Mouse (Mus musculus): ENCODE measurements around the gene Fggy.

Gene Fggy

DNA sequence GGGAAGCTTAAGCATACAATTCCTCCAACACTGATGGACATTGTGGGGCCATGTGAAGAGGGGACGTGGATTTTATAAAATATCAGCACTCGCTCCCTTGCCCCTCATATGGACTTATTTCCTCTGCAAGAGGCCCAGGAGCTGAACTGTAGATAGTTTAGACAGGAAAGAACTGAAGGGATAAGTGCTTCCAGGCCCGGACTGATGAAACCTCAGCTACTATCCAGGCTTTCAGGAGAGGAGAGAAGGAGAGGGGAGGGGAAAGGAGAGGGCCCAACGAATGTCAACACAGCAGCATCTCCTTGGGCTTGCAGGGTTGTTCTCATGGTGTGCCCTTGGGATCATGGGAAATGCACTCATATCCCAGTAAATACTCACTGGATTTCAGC is 96.6 kb downstream of the Fggy start:
- no peak for DNase-seq (ENCODE audit: inconsistent age in 2 of 2, low spot score in 1 of 2)

DNA sequence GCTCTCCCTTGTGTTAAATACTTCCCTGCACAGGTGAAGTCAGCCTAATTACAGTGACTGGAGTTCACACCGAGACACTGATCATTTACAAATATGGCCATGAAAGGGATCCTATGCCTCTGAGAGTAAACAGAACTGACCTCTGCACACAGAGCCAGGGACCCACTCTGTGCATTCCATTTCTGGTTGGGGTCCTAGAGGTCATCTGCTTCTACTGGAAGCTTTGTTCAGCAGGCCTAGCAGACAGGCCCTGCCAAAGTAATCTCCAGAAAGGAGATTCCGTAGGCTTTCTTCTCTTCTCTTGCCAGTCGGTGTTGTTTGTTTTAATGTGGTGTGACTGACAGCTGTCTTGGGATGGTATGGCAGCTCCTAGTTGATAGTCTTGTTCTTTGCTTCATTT is 101.7 kb downstream of the Fggy start:
- no peak for DNase-seq (ENCODE audit: inconsistent age in 2 of 2, low spot score in 1 of 2)

DNA sequence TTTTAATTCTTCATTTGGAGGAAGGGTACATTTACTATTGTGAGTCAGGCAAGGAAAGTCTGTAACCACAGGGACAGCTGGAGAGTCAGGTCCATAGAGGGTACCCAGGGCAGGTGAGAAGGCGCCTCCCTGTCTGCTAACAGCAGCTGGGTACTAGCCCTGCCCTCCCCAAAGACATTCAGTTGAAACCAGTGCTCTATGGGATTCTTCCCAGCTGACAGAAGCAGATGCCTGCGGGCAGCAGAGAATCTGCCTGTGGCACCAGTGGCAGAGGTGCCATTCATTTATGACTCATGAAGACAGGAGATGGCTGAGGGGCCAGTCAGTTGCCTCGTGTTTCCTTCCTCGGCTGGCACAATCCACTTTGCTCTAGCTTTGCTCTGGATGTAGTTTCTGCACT is 106.3 kb downstream of the Fggy start:
- DNase-seq (ENCODE audit: inconsistent age in 2 of 2, low spot score in 1 of 2) = no peak

DNA sequence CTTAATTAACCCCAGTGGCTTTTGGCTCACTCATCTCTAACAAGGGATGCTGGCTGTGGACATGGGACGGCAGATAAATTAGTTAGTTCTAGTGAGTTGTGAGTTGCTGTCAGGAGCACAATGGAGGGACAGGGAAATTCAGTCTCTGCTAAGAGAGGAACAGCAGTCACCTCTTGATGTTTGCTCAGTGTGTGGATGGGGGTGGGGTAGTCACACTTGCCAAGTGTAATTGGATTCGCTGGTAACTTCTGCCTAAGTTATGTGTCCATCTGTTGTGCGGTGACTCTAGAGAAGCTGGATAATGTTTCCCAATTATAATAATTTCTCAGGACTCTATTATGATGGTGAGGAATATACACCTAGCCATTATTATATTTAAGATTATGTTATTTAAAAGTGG is 107.0 kb downstream of the Fggy start:
- DNase-seq (ENCODE audit: inconsistent age in 2 of 2, low spot score in 1 of 2) = no peak

DNA sequence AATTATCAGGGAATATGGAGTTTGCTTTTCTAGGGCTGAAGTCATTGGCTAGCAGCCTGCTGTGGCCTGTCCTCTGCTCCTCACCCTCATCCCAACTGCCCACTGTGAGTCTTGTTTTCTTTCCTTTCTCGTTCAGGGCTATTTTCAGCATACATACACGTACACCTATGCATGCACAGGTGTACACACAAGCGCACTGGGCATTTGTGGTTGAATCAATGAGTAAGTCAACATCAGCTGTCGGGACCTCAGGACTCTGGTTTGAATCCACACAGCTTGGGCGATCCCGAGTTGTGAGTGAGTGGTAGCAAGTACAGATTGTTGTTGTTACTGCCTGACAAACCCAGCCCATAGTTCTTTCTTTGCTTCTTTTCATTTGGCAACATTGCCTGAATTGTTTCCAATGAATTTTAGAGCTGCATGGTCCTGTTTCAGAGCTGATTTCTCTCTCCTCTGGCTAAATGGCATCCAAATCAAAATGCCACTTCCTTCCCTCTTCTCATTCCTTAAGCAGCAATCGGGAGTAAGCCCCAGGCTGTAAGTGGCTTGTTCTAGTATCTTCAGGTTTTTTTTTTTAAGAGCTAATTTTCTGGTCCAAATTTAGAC is 109.1 kb downstream of the Fggy start:
- no peak for DNase-seq (ENCODE audit: inconsistent age in 2 of 2, low spot score in 1 of 2)

DNA sequence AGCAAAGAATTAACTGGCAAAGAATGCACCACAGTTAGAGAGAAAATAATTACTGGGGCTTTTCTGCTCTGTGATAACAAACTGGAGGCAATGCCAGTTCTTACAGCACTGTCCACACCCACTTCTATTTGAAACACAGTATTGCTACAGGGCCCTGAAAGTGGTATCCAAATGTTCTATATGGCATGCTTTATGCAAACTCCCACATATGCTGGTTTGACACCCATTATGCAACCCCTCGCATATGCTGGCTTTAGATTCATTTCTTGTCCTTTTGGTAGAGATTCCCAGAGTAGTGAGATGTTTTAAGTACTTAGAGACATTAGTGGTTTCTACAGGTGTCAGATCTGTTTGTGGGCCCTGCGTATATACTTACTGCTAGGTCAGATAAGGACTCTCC is 109.6 kb downstream of the Fggy start:
- no peak for DNase-seq (ENCODE audit: inconsistent age in 2 of 2, low spot score in 1 of 2)

DNA sequence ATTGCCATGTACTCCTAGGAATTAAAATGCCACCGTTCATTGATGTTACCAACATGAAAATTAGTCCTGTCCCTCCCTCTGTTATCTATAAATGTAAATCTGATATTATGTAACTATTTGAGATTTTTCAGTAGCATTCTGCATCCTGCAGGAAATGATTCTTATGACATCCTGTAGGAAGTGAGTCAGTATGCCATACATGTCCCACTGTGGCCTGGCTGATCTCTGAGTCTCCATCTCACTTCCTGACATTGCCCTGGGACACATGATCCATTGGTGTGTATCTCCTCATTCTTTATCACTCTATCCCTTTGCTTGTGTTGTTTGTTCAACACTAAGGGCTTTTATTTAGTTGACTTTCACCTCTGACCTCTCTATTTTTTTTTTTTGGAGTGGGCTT is 110.3 kb downstream of the Fggy start:
- no peak for DNase-seq (ENCODE audit: inconsistent age in 2 of 2, low spot score in 1 of 2)

DNA sequence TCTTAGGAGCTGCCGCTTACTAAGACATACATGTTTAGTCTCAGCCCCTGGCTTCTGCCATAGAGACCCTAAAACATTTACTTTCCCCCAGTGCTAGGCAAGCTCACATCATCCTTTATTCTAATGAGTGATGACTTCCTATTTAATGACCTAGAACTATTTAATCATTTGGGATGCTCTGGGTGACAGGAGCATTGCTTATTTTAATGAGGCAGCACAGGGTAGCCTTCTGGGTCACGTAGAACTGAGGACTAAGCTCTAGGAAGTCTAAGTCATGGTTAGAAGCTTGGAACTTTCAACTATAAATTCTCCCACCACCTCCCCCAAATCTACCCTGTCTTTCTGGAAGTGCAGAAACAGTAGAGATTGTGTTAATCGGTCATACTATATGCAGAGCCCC is 111.2 kb downstream of the Fggy start:
- no peak for DNase-seq (ENCODE audit: inconsistent age in 2 of 2, low spot score in 1 of 2)

DNA sequence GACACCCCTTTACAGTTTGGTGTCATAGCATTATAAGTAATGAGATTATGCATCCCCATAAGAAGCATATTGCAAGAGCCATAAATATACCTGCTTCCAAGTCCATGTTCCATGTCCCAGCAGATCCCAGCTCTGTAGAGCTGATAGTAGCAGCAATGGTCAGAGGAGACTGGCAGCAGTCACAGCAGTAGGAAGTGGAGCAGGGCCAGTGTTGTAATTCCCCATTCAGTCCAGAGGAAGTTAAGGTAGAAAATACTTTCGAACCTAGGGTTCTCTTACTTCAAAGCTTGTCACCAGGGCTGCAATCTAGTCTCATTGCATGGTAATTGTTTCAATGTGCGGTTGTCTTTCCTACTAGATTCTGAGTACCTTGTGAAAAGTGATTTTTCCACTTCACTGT is 112.0 kb downstream of the Fggy start:
- no peak for DNase-seq (ENCODE audit: inconsistent age in 2 of 2, low spot score in 1 of 2)

DNA sequence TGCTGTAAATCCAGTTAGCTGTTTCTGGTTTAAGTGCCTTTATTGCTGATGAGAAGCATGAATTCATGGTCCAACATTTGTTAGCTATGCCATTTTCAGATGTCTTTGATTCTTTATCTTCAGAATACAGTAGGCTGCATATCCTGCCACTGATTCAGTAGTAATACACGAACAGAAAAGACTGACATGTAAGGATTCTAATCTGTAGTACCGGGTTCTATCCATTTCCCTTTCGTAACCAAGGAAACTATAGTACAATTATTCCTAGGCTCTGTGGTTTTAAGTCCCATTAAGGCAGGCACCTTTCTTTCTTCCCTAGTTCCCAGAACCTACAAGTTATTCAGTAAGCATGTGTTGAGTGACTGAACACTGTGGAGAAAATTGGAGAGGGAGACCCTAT is 113.3 kb downstream of the Fggy start:
- DNase-seq (ENCODE audit: inconsistent age in 2 of 2, low spot score in 1 of 2) = no peak

DNA sequence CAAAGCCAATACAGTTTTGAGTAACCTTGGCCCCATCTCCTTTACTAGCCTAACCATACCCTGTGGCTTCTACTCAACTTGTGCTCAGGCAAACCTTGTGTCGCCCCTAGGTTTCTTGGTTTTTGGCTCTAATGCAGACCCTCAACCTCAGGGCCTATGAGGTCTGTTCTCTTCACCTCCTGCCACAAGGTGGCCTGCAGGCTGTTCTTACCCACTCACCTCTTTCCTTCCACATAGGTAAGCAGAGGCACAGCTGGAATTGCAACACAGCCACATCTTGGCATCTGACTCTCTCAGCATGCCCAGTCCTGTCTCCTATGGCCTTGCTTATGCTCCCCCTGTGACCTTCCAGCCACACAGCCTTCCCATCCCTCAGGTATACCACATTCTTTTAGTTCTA is 114.7 kb downstream of the Fggy start:
- DNase-seq (ENCODE audit: inconsistent age in 2 of 2, low spot score in 1 of 2) = no peak

DNA sequence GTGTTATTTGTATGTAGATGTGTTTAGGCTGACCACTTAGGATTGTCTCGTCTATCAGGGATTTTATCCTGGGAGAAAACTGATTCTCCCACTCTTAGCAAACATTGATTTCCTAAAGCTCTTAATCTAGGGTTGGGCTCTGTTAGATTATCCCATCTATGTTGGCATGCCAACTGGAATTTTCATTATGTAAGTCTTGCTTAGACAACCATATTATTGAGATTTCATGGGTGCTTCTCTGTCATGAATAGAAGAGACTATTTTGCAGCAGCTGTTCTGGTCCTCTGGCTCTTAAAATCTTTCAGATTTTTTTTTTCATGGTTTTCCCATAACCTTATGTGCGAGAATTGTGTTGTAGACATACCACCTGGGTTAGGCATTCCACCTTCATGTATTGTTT is 119.1 kb downstream of the Fggy start:
- DNase-seq (ENCODE audit: inconsistent age in 2 of 2, low spot score in 1 of 2) = no peak

DNA sequence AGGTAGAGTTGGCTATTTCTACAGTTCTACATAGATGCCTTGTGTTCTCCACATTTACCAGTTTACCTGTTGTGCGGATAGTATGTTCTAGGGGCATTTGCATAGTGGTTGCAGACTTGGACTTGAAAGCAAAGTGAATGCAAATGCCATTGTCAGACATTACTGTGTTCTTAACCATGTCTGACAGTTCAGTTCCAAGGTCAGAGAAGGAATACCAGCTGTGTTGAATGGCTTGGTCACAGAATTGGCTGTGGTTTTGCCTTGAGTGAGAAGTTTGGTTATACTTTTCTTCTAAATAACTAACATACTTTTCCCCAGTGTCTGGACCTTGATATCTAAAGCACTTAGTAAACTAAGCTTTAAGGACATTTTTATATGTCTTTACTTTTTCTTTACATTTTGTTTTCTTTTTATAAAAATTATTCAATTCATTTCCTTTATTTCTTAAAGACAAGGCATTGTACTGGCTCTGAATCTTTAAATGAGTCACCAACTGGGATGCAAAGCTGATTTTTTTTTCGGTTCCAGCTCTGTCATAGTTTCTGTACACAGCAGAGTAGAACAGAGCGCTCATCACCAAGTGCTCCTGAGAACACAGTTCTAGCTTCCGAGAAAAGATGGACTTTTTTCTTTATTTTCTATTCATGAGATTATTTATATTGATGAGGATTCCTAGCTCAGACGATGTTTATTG is 123.6 kb downstream of the Fggy start:
- no peak for DNase-seq (ENCODE audit: inconsistent age in 2 of 2, low spot score in 1 of 2)

DNA sequence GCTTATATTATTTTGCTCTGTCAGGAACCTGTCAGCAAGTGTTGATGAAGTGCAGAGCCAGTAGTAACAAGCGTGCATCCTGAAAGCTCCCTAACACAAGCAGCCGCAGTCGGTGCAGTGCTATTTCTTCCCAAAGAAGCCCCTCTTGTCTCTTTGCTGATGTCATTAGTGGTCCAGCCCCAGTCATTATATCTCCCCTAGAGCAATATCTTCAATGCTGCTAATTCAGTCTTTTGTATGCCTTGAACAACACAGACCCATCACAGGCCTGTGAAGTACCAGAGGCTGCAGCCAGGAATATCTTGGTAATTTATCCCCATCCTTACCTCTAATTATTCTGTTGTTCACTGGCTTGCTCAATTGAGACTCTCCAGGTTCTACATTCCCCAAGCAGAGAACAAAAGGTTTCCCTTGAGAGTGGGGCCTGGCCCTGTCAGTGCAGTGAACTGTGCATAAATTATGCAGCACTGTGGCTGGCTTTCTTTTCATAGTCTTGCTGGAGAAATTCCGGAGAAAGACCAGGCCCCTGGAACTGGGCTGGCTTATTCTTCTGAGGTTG is 127.3 kb downstream of the Fggy start:
- DNase-seq (ENCODE audit: inconsistent age in 2 of 2, low spot score in 1 of 2) = peak; percentile 32 to 68

DNA sequence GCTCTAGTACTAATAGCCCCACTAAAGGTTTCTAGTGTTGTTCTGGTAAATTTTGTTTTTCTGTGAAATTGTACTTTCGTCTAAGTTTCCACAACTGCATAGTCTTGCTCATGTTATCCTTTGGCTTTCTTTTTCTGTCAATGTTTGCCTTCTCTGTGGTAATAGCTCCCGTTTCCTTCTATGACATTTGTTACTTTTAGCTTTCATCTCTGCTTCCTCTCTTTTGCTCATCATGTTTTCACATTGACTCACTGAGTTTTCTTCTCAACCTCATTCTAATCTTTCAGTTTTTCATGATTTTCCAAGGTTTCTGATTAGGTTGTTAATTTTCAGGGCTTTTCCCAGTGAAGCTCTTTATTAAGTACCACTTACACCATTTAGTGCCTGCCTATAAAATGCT is 129.5 kb downstream of the Fggy start:
- DNase-seq (ENCODE audit: inconsistent age in 2 of 2, low spot score in 1 of 2) = no peak

DNA sequence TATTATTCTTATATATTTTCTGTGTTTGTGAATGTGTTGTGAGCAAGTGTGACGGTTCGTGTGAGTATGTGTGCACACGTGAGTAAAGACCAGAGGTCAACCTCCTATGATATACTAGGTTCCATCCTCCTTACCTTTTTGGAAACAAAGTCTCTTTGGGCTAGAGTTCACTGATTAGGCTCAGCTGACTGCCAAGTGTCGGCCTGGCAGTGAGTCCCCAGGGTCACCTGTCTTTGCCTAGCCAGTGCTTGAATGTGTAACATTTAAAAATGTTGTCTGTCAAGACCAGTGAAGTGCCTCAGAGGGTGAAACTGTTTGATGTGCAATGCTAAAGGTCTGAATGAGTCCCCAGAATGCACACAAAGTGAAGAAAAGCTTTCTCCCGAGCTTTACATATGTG is 130.0 kb downstream of the Fggy start:
- DNase-seq (ENCODE audit: inconsistent age in 2 of 2, low spot score in 1 of 2) = peak in 1 of 2 experiments; percentile 51

DNA sequence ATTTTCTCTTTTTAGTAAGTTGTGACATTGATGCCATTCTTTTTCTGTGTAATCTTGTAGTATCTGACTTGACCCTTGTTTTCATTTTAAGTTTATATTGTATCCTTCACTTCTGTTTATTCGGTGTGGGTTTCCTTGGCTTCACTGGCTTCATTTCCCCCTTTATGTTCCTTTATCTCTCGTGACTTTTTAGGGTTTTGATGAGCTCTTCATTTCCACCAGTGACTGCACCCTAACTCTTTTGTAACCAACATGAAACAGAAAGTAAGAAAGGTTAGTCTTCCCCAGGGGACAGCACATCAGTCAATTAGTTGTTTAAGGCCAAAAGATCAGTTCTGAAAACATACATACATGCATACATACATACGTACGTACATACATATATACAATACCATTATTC is 130.9 kb downstream of the Fggy start:
- DNase-seq (ENCODE audit: inconsistent age in 2 of 2, low spot score in 1 of 2) = no peak

DNA sequence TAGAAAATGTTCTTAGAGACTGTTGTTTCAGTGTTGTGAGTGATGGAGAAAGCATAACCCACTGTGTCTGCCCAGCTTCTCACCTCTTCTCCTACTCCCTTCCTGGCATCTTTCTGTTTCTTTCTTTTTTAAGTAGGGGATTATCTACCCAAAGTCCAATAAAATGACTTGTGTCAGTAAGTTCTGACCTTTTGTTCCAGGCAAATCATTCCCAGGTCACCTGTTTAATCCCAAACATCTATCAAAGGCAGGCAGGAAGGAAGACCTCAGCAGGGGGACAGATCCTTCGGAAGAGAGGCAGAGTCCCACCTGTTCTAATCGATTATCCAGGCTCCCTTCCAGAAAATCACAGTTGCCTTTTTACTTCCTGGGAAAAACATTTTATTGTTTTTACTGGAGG is 143.1 kb downstream of the Fggy start:
- no peak for DNase-seq (ENCODE audit: inconsistent age in 2 of 2, low spot score in 1 of 2)

DNA sequence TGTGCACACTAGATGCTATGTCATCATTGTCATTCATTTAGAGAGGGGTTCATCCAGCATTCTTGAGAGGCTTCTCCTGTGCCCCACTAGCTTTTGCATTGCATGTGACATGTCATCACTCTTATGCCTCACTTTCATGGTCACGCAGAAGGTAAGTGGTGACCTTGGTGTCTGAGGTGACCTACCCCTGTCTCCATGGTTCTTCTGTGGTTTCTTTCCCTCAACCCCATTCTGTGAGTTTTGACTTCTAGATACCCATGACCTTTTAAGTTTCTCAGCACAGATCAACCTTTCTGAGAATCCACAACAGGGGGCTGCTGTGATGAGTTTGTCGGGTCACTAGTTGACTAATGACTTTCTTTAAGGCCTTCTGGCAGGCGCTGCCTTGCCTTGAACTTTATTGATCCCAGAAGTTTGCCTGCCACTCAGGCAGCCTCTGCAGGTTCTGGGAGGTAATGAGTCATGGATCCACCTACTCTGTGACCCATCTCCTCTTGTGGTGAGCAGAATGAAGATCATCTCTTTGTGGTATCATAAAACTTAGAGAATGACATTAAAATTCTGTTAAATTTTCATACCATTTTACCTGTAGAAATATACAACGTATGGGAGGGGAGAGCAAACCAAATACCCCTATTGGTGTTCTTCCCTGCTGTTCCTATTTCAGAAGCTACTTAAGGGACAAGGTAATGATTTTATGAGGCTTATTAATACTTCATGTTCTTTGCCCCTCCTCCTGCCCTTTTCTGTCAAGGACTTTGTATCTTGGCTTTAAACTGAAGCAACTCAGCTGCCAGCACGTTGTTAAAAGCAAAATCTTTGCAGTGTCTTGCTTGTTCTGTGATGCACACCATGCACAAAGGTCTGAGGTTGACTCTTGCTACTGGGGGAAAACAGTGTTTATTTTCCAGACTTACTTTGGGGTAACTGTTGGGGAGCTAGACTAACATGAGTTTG is 150.9 kb downstream of the Fggy start:
- DNase-seq (ENCODE audit: inconsistent age in 2 of 2, low spot score in 1 of 2) = peak; percentile 80 to 90

DNA sequence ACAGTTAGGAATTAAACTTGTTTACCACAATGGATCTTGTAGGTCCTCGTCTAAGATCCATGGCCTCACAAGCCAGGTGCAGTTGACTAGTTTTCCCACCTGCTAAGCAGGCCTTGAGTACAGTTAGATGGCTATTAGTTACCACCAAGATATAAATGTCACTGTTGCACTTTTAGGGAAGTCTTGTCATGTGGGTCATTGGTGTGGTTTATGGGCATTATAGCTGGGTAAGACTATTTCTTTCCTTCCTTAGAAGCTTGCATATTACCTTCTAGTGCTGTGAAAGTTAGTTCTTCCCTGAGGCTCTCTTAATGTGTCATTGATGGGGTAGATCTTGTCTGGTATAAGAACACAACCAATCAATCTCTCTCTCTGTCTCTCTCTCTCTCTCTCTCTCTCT is 152.4 kb downstream of the Fggy start:
- no peak for DNase-seq (ENCODE audit: inconsistent age in 2 of 2, low spot score in 1 of 2)

DNA sequence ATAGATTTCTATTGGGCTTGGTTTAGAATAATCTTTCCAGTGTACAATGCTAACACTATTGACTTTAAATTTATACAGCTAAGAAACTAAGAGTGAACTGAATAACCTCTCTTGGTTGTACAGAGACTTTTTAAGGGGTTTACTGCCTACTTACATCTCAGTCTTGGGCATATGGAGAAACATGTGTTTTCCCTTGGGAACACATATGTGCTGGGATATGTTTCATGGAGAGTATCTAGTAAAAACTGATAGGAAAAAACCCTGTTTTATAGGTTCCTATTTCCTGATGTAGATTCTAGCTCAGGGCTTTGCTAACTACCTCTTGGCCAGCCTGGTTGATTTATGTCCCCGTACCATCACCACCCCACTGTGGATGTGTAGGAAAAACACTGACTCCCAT is 155.5 kb downstream of the Fggy start:
- no peak for DNase-seq (ENCODE audit: inconsistent age in 2 of 2, low spot score in 1 of 2)

DNA sequence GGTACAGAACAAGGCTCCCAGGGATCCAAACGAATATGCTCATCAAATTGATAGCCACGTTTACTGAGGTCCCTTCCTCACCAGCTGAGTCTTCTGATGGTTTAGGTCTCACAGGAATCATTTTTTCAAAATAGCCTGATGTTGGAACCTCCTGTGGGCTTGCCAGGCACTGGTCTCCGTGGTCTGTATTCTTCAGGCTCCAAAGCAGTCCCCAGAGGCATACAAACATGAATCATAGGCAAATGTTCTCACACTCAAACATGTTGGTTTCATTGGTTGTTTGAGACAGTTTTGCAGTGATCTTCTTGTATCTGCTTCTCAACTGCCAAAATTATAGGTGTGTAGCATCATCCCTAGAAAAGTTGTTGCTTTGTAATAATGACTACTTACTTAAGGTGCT is 156.0 kb downstream of the Fggy start:
- no peak for DNase-seq (ENCODE audit: inconsistent age in 2 of 2, low spot score in 1 of 2)

Measured in adrenal gland, adult (tissue).